Mouse (Mus musculus): ENCODE data around the gene Grb2. TPM values are rescaled to one million over a fixed set of nuclear protein-coding genes. Genes with fewer than 3 reads are reported as not detected.

Gene Grb2
- polyA plus RNA-seq, 1 experiment from 2014 or later, result 121 TPM

- WGBS, result 88% methylated on average over 5 of the region's 5 CpGs
- Histone ChIP-seq H3K27ac (no peak overlapping the region), H3K4me1 (replicated peaks; ENCODE audit: control insufficient read depth, insufficient read depth, low read length) (no peaks in the 10 kb centered on the region), H3K9me3 (ENCODE audit: control insufficient read depth, low read length) (no peaks in the 10 kb centered on the region), H3K4me3 (replicated peaks; ENCODE audit: low read length) (no peak overlapping the region), H3K9ac (no peak overlapping the region), H3K27me3 (ENCODE audit: control insufficient read depth, insufficient read depth, low read length) (no peaks in the 10 kb centered on the region), H3K36me3 (replicated peaks; ENCODE audit: control insufficient read depth, insufficient read depth) (peaks cover 8% of the 10 kb centered on the region; the same call in 1 of the 2 replicates), H3K4me2 (replicated peaks) (no peak overlapping the region)
- ATAC-seq (ENCODE audit: low FRiP score) (no peak), DNase-seq (ENCODE audit: low spot score) (no peak)
Observed at GRCm38 (mm10) chr11:115638498-115639409, 69.6 kb downstream of the Grb2 start.

- DNase-seq (ENCODE audit: low spot score) (no peak), ATAC-seq (ENCODE audit: low FRiP score) (no peak)
- no peak overlapping the region for H3K4me3 ChIP-seq (replicated peaks; ENCODE audit: low read length)
- H3K4me2 ChIP-seq (replicated peaks), result no peak overlapping the region
- H3K9ac ChIP-seq, result no peak overlapping the region
- H3K27ac ChIP-seq, result no peak overlapping the region
- WGBS, result 88% methylated on average over 3 of the region's 3 CpGs
- no peaks in the 10 kb centered on the region; the same call in 1 of the 2 replicates for H3K36me3 ChIP-seq (replicated peaks; ENCODE audit: control insufficient read depth, insufficient read depth)
- H3K9me3 ChIP-seq (ENCODE audit: control insufficient read depth, low read length), result no peaks in the 10 kb centered on the region
- H3K4me1 ChIP-seq (replicated peaks; ENCODE audit: control insufficient read depth, insufficient read depth, low read length), result no peaks in the 10 kb centered on the region
- no peaks in the 10 kb centered on the region for H3K27me3 ChIP-seq (ENCODE audit: control insufficient read depth, insufficient read depth, low read length)
Observed at GRCm38 (mm10) chr11:115636960-115637359, 71.4 kb downstream of the Grb2 start.

GRCm38 (mm10) chr11:115635484-115635883 is 72.9 kb downstream of the Grb2 start:
- Histone ChIP-seq H3K36me3 (replicated peaks; ENCODE audit: control insufficient read depth, insufficient read depth) (no peaks in the 10 kb centered on the region), H3K4me1 (replicated peaks; ENCODE audit: control insufficient read depth, insufficient read depth, low read length) (no peaks in the 10 kb centered on the region), H3K9me3 (ENCODE audit: control insufficient read depth, low read length) (no peaks in the 10 kb centered on the region), H3K27ac (no peak overlapping the region), H3K9ac (no peak overlapping the region), H3K4me3 (replicated peaks; ENCODE audit: low read length) (no peak overlapping the region), H3K27me3 (ENCODE audit: control insufficient read depth, insufficient read depth, low read length) (no peaks in the 10 kb centered on the region), H3K4me2 (replicated peaks) (no peak overlapping the region)
- DNase-seq (ENCODE audit: low spot score) (no peak), ATAC-seq (ENCODE audit: low FRiP score) (no peak)
- 76% methylated on average over 8 of the region's 8 CpGs for WGBS

- Histone ChIP-seq H3K36me3 (replicated peaks; ENCODE audit: control insufficient read depth, insufficient read depth) (no peaks in the 10 kb centered on the region), H3K27me3 (ENCODE audit: control insufficient read depth, insufficient read depth, low read length) (no peaks in the 10 kb centered on the region), H3K9me3 (ENCODE audit: control insufficient read depth, low read length) (no peaks in the 10 kb centered on the region), H3K4me3 (replicated peaks; ENCODE audit: low read length) (no peak overlapping the region), H3K4me1 (replicated peaks; ENCODE audit: control insufficient read depth, insufficient read depth, low read length) (no peaks in the 10 kb centered on the region), H3K4me2 (replicated peaks) (no peak overlapping the region), H3K9ac (no peak overlapping the region), H3K27ac (no peak overlapping the region)
- ATAC-seq (ENCODE audit: low FRiP score) (no peak), DNase-seq (ENCODE audit: low spot score) (no peak)
- WGBS, result 89% methylated on average over 8 of the region's 8 CpGs
Observed at GRCm38 (mm10) chr11:115635041-115635440, 73.4 kb downstream of the Grb2 start.

GRCm38 (mm10) chr11:115634109-115634508 is 74.3 kb downstream of the Grb2 start:
- DNase-seq (ENCODE audit: low spot score), result no peak
- no peaks in the 10 kb centered on the region for H3K9me3 ChIP-seq (ENCODE audit: control insufficient read depth, low read length)
- H3K4me3 ChIP-seq (replicated peaks; ENCODE audit: low read length), result no peak overlapping the region
- 83% methylated on average over 4 of the region's 4 CpGs for WGBS
- H3K9ac ChIP-seq, result no peak overlapping the region
- no peak overlapping the region for H3K4me2 ChIP-seq (replicated peaks)
- H3K36me3 ChIP-seq (replicated peaks; ENCODE audit: control insufficient read depth, insufficient read depth), result no peaks in the 10 kb centered on the region
- no peak for ATAC-seq (ENCODE audit: low FRiP score)
- no peak overlapping the region for H3K27ac ChIP-seq
- no peaks in the 10 kb centered on the region for H3K27me3 ChIP-seq (ENCODE audit: control insufficient read depth, insufficient read depth, low read length)
- H3K4me1 ChIP-seq (replicated peaks; ENCODE audit: control insufficient read depth, insufficient read depth, low read length), result no peaks in the 10 kb centered on the region

- H3K27me3 ChIP-seq (ENCODE audit: control insufficient read depth, insufficient read depth, low read length), result no peaks in the 10 kb centered on the region
- H3K36me3 ChIP-seq (replicated peaks; ENCODE audit: control insufficient read depth, insufficient read depth), result no peaks in the 10 kb centered on the region
- H3K4me3 ChIP-seq (replicated peaks; ENCODE audit: low read length), result no peak overlapping the region
- H3K9me3 ChIP-seq (ENCODE audit: control insufficient read depth, low read length), result no peaks in the 10 kb centered on the region
- H3K4me2 ChIP-seq (replicated peaks), result no peak overlapping the region
- no peak for ATAC-seq (ENCODE audit: low FRiP score)
- 86% methylated on average over 10 of the region's 10 CpGs for WGBS
- 0 out of 2 replicates have a peak, but pooled peaks cover 3% of the 10 kb centered on the region for H3K4me1 ChIP-seq (replicated peaks; ENCODE audit: control insufficient read depth, insufficient read depth, low read length)
- H3K9ac ChIP-seq, result no peak overlapping the region
- no peak overlapping the region for H3K27ac ChIP-seq
- no peak for DNase-seq (ENCODE audit: low spot score)
Observed at GRCm38 (mm10) chr11:115632862-115633261, 75.5 kb downstream of the Grb2 start.

- H3K9ac ChIP-seq, result no peak overlapping the region
- no peak overlapping the region for H3K4me3 ChIP-seq (replicated peaks; ENCODE audit: low read length)
- no peaks in the 10 kb centered on the region for H3K9me3 ChIP-seq (ENCODE audit: control insufficient read depth, low read length)
- ATAC-seq (ENCODE audit: low FRiP score) (no peak), DNase-seq (ENCODE audit: low spot score) (no peak)
- no peaks in the 10 kb centered on the region for H3K36me3 ChIP-seq (replicated peaks; ENCODE audit: control insufficient read depth, insufficient read depth)
- H3K4me2 ChIP-seq (replicated peaks), result no peak overlapping the region
- no peaks in the 10 kb centered on the region for H3K27me3 ChIP-seq (ENCODE audit: control insufficient read depth, insufficient read depth, low read length)
- H3K27ac ChIP-seq, result no peak overlapping the region
- WGBS, result 82% methylated on average over 7 of the region's 7 CpGs
- H3K4me1 ChIP-seq (replicated peaks; ENCODE audit: control insufficient read depth, insufficient read depth, low read length), result peaks cover 7% of the 10 kb centered on the region; the same call in 1 of the 2 replicates
Observed at GRCm38 (mm10) chr11:115632247-115632646, 76.2 kb downstream of the Grb2 start.

- WGBS, result 18% methylated on average over 3 of the region's 3 CpGs
- Histone ChIP-seq H3K27ac (no peak overlapping the region), H3K27me3 (ENCODE audit: control insufficient read depth, insufficient read depth, low read length) (no peaks in the 10 kb centered on the region), H3K36me3 (replicated peaks; ENCODE audit: control insufficient read depth, insufficient read depth) (no peaks in the 10 kb centered on the region), H3K4me3 (replicated peaks; ENCODE audit: low read length) (no peak overlapping the region), H3K9me3 (ENCODE audit: control insufficient read depth, low read length) (no peaks in the 10 kb centered on the region), H3K9ac (no peak overlapping the region), H3K4me1 (replicated peaks; ENCODE audit: control insufficient read depth, insufficient read depth, low read length) (peaks cover 14% of the 10 kb centered on the region; the same call in 1 of the 2 replicates), H3K4me2 (replicated peaks) (no peak overlapping the region)
- DNase-seq (ENCODE audit: low spot score), result no peak
- ATAC-seq (ENCODE audit: low FRiP score), result no peak
Observed at GRCm38 (mm10) chr11:115631505-115631890, 76.9 kb downstream of the Grb2 start.

GRCm38 (mm10) chr11:115630532-115631504 is 77.6 kb downstream of the Grb2 start:
- Histone ChIP-seq H3K9ac (no peak overlapping the region), H3K27me3 (ENCODE audit: control insufficient read depth, insufficient read depth, low read length) (no peaks in the 10 kb centered on the region), H3K4me3 (replicated peaks; ENCODE audit: low read length) (no peak overlapping the region), H3K4me1 (replicated peaks; ENCODE audit: control insufficient read depth, insufficient read depth, low read length) (peaks cover 14% of the 10 kb centered on the region; the same call in 1 of the 2 replicates), H3K36me3 (replicated peaks; ENCODE audit: control insufficient read depth, insufficient read depth) (no peaks in the 10 kb centered on the region), H3K4me2 (replicated peaks) (no peak overlapping the region), H3K9me3 (ENCODE audit: control insufficient read depth, low read length) (no peaks in the 10 kb centered on the region), H3K27ac (no peak overlapping the region)
- WGBS, result 51% methylated on average over 16 of the region's 16 CpGs
- DNase-seq (ENCODE audit: low spot score) (no peak), ATAC-seq (ENCODE audit: low FRiP score) (no peak)
